Mouse (Mus musculus): ENCODE data around the gene Cdc42bpg. TPM values are rescaled to one million over a fixed set of nuclear protein-coding genes. Genes with fewer than 3 reads are reported as not detected.
A peak's percentile ranks its signal among the peaks of the same experiment; 100 is the strongest.

Cdc42bpg gene
- polyA plus RNA-seq, 1 experiment from 2014 or later, result 0.27 TPM

GRCm38 (mm10) chr19:6339890-6340504, 33.7 kb downstream of the Cdc42bpg start:
- Histone ChIP-seq H3K4me3 (no peak overlapping the region), H3K4me2 (replicated peaks) (no peak overlapping the region; the same call in 1 of the 2 replicates), H3K36me3 (peaks cover 60% of the 10 kb centered on the region), H3K27me3 (replicated peaks) (no peaks in the 10 kb centered on the region), H3K9ac (no peak overlapping the region), H3K27ac (no peak overlapping the region), H3K9me3 (no peaks in the 10 kb centered on the region), H3K4me1 (peaks cover 35% of the 10 kb centered on the region)
- WGBS, result 75% methylated on average over 15 of the region's 15 CpGs
- no peak for ATAC-seq (ENCODE audit: low FRiP score, low read depth)

DNA sequence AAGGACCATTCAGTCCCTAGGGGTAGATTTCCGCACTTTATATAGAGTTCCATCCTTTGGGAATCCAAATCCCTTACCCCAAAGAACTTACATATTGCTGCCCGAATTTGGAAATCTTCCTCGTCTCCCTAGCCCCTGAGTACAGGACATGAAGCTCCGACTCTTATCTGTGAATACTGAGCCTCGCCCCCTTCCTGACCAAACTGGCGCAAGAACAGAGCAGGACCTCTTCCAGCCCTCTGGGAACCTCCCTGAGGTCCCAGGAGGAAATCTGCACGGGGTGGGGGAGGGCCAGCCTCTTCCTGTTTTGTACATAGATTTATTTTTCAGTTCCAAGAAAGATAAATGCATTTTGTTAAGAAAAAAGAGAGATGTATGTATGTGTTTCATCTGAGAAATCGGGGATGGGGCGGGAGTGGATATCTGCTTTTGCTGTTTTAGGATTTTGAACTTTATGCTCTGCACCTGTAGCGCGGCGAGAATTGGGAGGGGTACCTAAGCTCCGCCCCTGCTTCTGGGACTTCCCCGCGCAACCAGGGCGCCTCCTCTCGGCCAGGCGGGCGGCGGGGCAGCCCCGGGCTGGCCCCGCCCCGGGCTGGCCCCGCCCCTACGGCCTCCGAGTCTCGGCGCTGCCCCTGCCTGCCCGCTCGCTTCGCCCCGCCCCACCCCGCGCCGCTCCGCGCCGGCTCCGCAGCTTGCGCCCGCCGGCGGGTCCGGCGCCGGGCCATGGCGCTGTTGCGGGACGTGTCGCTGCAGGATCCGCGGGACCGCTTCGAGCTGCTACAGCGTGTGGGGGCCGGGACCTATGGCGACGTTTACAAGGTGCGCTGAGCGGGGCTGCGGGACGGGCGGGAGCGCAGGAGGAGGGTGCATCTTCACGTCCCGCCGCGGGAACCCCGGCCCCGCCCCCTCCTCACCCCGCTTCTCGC, 34.5 kb downstream of the Cdc42bpg start, which contains the start of gene Map4k2:
Gene Map4k2 (plus strand): TSS at position 612 of the 929 bp plus-strand sequence.
- ATAC-seq (ENCODE audit: low FRiP score, low read depth), result peak; percentile 64

GRCm38 (mm10) chr19:6341453-6342077, 35.3 kb downstream of the Cdc42bpg start:
- no peaks in the 10 kb centered on the region for H3K27me3 ChIP-seq (replicated peaks)
- peaks cover 76% of the 10 kb centered on the region for H3K36me3 ChIP-seq
- peak overlapping the region; percentile 71 for H3K9ac ChIP-seq
- no peak overlapping the region for H3K27ac ChIP-seq
- ATAC-seq (ENCODE audit: low FRiP score, low read depth), result no peak; the same call in 1 of the 2 replicates
- H3K4me3 ChIP-seq, result peak overlapping the region; percentile 55
- 14% methylated on average over 23 of the region's 23 CpGs for WGBS
- H3K9me3 ChIP-seq, result no peaks in the 10 kb centered on the region
- peak overlapping the region; percentile 90 for H3K4me2 ChIP-seq (replicated peaks)
- peaks cover 23% of the 10 kb centered on the region for H3K4me1 ChIP-seq

More for the DNA sequence above, 34.5 kb downstream of the Cdc42bpg start, which contains the start of gene Map4k2:
- H3K9ac ChIP-seq, result peak within 1 kb of the TSS; percentile 71
- H3K36me3 ChIP-seq, result peaks cover 68% of the 10 kb centered on the region
- peaks cover 31% of the 10 kb centered on the region for H3K4me1 ChIP-seq
- H3K4me3 ChIP-seq, result peak within 1 kb of the TSS; percentile 55
- WGBS, result 8% methylated on average over 72 of the region's 72 CpGs
- H3K4me2 ChIP-seq (replicated peaks), result peak within 1 kb of the TSS; percentile 90
- no peak within 1 kb of the TSS for H3K27ac ChIP-seq
- no peaks in the 10 kb centered on the region for H3K9me3 ChIP-seq
- H3K27me3 ChIP-seq (replicated peaks), result no peaks in the 10 kb centered on the region

DNA sequence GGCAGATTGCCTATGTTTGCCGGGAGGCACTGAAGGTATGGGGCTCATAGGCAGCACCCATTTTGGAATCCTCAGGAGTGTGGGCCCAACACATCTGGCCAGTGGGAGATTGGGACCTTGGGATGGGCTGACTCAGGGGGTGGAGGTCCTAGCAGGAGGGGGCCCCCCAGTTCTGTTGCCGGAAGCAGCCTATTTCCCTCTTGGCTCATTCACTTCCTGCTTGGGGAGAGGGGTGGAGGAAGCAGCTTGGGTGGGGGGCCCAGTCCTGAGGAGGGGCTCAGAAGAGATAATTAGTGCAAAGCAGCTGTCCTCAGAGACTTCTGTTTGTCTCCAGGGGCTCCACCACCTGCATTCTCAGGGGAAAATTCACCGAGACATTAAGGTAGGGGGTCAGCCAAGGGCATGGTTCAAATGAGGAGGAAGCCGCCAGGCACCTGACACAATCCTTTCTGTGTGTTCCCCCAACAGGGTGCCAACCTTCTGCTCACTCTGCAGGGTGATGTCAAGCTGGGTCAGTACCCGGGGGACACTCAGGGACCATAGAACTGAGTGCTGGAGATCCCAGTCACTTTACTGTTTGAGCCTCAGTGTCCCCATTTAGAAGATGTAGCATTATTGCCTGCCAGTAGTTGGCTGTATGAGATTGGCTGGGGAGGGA, 36.1 kb downstream of the Cdc42bpg start:
- ATAC-seq (ENCODE audit: low FRiP score, low read depth), result no peak
- no peak overlapping the region for H3K4me3 ChIP-seq
- no peak overlapping the region for H3K9ac ChIP-seq
- no peaks in the 10 kb centered on the region for H3K27me3 ChIP-seq (replicated peaks)
- H3K4me2 ChIP-seq (replicated peaks), result peak overlapping the region; percentile 20; the same call in 1 of the 2 replicates
- 80% methylated on average over 5 of the region's 5 CpGs for WGBS
- H3K4me1 ChIP-seq, result peaks cover 15% of the 10 kb centered on the region
- H3K9me3 ChIP-seq, result no peaks in the 10 kb centered on the region
- peaks cover 77% of the 10 kb centered on the region for H3K36me3 ChIP-seq
- H3K27ac ChIP-seq, result no peak overlapping the region

GRCm38 (mm10) chr19:6343066-6343925, 37.0 kb downstream of the Cdc42bpg start:
- Histone ChIP-seq H3K4me2 (replicated peaks) (no peak overlapping the region), H3K9me3 (no peaks in the 10 kb centered on the region), H3K4me1 (peaks cover 10% of the 10 kb centered on the region), H3K27me3 (replicated peaks) (no peaks in the 10 kb centered on the region), H3K36me3 (peaks cover 75% of the 10 kb centered on the region), H3K27ac (no peak overlapping the region), H3K4me3 (no peak overlapping the region), H3K9ac (no peak overlapping the region)
- 90% methylated on average over 19 of the region's 19 CpGs for WGBS
- ATAC-seq (ENCODE audit: low FRiP score, low read depth), result no peak

DNA sequence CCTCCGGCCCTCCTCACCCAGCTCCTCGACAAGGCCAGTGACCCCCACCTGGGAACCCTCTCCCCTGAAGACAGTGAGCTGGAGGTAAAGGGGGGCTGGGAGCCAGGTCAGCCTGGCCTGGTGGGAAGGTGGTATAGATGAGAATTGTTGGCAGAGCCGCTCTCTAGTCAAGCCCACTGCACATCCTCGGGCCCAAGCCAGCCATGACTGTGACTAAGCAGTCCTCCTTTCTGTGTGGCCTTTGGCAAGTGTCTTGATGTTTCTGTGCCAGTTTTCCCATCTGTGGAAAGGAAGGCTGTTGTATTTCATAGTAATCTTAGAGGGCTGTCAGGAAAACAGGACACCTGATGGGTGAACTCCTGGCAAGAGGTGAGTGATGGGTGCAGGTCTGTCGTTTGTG, 37.7 kb downstream of the Cdc42bpg start:
- H3K9me3 ChIP-seq, result no peaks in the 10 kb centered on the region
- H3K36me3 ChIP-seq, result peaks cover 68% of the 10 kb centered on the region
- no peak overlapping the region for H3K4me3 ChIP-seq
- no peaks in the 10 kb centered on the region for H3K27me3 ChIP-seq (replicated peaks)
- H3K9ac ChIP-seq, result no peak overlapping the region
- 86% methylated on average over 5 of the region's 5 CpGs for WGBS
- no peak overlapping the region for H3K4me2 ChIP-seq (replicated peaks)
- peaks cover 11% of the 10 kb centered on the region for H3K4me1 ChIP-seq
- H3K27ac ChIP-seq, result no peak overlapping the region
- no peak for ATAC-seq (ENCODE audit: low FRiP score, low read depth)

DNA sequence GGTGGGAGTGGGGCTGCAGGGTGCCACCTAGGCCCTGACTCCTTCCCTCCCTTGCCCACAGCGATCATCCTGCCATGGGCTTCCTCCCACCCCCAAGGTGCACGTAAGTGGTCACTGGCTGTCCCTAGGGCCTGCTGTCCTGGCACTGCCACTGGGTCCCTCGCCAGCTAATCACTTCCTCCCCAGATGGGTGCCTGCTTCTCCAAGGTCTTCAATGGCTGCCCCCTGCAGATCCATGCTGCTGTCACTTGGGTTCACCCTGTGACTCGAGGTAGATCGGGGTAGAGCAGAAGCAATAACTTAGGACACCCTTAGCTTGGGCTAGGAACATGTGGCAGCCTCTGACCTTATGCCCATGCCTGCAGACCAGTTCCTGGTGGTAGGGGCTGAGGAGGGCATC, 39.8 kb downstream of the Cdc42bpg start:
- 96% methylated on average over 5 of the region's 5 CpGs for WGBS
- H3K4me2 ChIP-seq (replicated peaks), result no peak overlapping the region
- H3K4me1 ChIP-seq, result peaks cover 10% of the 10 kb centered on the region
- no peak overlapping the region for H3K9ac ChIP-seq
- H3K27ac ChIP-seq, result no peak overlapping the region
- no peaks in the 10 kb centered on the region for H3K9me3 ChIP-seq
- no peak overlapping the region for H3K4me3 ChIP-seq
- H3K36me3 ChIP-seq, result peaks cover 60% of the 10 kb centered on the region
- H3K27me3 ChIP-seq (replicated peaks), result no peaks in the 10 kb centered on the region
- ATAC-seq (ENCODE audit: low FRiP score, low read depth), result no peak

DNA sequence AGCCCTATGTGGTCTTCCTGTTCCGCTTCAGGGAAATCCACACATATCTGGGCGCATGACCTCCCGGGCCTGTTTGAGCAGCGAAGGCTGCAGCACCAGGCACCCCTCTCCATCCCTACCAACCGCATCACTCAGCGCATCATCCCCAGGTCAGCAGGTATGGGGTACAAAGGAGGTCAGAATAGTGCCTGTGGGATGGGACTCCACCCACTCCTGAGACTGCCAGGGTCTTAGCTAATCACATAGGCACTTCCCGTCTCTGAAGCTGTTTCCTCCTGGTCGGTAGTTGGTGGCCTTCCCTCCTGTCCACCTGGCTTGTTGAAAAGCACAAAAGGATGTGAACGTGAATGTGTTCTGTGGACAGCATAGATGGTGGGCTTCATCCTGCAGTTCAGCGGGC, 40.4 kb downstream of the Cdc42bpg start:
- no peak overlapping the region for H3K9ac ChIP-seq
- H3K27ac ChIP-seq, result no peak overlapping the region
- ATAC-seq (ENCODE audit: low FRiP score, low read depth), result no peak
- H3K4me1 ChIP-seq, result peaks cover 5% of the 10 kb centered on the region; the same call in 1 of the 2 replicates
- H3K4me2 ChIP-seq (replicated peaks), result no peak overlapping the region
- no peaks in the 10 kb centered on the region for H3K9me3 ChIP-seq
- 91% methylated on average over 10 of the region's 10 CpGs for WGBS
- peaks cover 64% of the 10 kb centered on the region for H3K36me3 ChIP-seq
- H3K4me3 ChIP-seq, result no peak overlapping the region
- no peaks in the 10 kb centered on the region for H3K27me3 ChIP-seq (replicated peaks)

GRCm38 (mm10) chr19:6347615-6348014, 41.4 kb downstream of the Cdc42bpg start:
- 91% methylated on average over 4 of the region's 4 CpGs for WGBS
- Histone ChIP-seq H3K4me1 (peaks cover 5% of the 10 kb centered on the region; the same call in 1 of the 2 replicates), H3K9me3 (no peaks in the 10 kb centered on the region), H3K9ac (no peak overlapping the region), H3K27me3 (replicated peaks) (no peaks in the 10 kb centered on the region), H3K36me3 (peaks cover 62% of the 10 kb centered on the region), H3K4me2 (replicated peaks) (no peak overlapping the region), H3K4me3 (no peak overlapping the region), H3K27ac (no peak overlapping the region)
- no peak for ATAC-seq (ENCODE audit: low FRiP score, low read depth)

GRCm38 (mm10) chr19:6348717-6349116, 42.5 kb downstream of the Cdc42bpg start:
- WGBS, result 54% methylated on average over 9 of the region's 9 CpGs
- Histone ChIP-seq H3K27ac (0 out of 2 replicates have a peak overlapping the region, but pooled peaks have one; percentile 27), H3K27me3 (replicated peaks) (no peaks in the 10 kb centered on the region), H3K4me3 (no peak overlapping the region), H3K9me3 (no peaks in the 10 kb centered on the region), H3K4me2 (replicated peaks) (no peak overlapping the region), H3K9ac (no peak overlapping the region), H3K36me3 (peaks cover 64% of the 10 kb centered on the region), H3K4me1 (peaks cover 5% of the 10 kb centered on the region; the same call in 1 of the 2 replicates)
- ATAC-seq (ENCODE audit: low FRiP score, low read depth), result no peak

Data from neural tube, embryonic 12.5 days (tissue).